Mouse (Mus musculus) kidney, adult 9 months (tissue): ENCODE measurements around the gene Sf3b2.

ENCODE experiments used
- DNase-seq: peaks from one replicate; pipeline ENCODE4 v3.0.0; 2022

The Sf3b2 gene

DNA sequence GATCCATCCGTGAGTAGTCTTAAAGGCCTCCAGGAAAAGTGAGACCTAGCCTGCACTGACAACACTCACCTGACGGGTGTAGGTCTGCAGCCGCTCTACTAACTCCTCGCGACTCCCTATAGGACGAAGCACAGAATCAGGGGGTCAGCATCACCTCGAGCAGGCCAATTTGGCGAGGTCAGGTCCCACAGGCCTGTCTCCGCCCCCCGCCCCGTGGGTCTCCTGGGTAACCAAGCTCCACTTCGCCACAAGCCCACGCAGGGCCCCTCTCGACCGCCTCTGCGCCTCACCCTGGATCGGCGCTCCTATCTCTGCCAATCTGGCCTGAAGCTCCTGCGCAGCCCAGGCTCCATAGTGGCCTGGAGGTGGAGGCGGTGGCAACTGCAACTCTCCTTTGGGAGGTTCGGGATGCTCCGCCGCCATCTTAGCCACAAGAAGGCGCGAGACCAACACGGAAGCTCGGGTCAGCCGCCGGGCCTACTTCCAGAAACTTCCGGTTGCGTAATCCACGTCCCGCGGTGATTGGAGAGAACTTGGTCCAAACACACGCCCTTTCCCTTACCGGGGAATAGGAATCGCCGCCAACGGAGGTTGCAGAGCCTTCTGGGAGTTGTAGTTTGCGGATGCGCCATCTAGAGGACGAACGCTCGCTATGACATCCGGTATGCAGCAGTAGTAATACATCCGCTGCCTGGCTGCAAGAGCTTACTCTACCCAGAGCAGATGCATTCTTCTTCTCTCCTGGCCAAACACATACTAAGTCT, at the start of gene Sf3b2:
Sf3b2 (minus strand) TSS at position 484 of the 764 bp plus-strand sequence.
- peak; percentile 99 for DNase-seq

DNA sequence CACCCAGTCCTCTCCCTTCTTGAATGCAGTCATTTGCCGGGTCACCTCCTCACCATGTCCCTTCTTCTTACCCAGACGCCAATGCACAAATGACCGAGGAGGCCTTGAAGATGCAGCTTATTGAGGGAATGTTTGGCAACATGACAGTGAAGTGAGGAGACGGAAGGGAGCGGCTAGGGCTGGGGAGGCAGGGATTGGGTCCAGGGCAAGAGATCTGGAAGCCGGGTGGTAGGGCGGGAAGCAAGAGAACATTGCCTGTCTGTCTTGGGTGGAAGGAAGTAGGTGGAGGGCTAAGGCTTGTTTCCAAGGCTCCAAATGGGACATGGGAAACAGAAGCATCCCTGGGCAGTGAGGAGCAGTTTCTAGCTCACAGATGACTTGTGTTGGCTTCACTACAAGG, 46.1 kb upstream of the Sf3b2 start:
- DNase-seq = no peak

DNA sequence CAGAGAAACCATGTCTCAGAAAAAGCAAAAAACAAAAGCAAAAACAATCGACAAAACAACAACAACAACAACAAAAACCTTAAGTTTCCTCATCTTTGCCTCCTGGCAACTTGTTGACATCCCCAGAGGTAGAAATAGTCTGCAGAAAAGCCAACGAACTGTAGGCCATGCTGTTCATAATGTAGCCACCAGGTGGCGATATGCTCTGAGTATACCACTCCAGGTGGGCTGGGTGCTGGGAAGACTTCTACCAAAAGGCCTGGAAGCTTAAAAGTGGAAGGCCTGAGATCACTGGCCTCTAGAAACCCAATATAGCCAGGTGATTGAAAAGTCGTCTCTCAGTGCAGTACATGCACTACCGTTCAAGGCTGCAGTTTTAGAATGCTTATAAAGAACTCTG, 42.7 kb upstream of the Sf3b2 start:
- DNase-seq = peak; percentile 83

DNA sequence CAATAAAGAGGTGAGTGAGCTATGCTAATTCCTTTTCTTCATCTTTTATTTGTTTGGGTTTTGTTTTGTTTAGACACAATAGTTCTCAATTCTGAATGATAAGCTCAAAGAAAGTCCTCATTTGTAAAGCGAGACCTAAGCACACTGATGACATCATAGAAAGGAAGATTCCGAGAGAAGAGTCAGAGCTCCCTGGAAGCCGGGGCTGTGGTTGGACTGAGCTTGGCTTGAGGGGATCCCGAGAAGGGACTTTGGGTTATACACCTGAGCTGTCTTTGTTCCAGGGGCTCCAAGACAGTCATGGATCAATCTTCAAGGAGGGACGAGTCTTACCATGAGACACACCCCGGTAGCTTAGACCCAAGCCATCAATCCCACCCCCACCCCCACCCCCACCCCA, 40.2 kb upstream of the Sf3b2 start, which contains the start of gene Catsper1:
Catsper1 (plus strand) TSS at position 301 of the 400 bp plus-strand sequence.
- DNase-seq = no peak

DNA sequence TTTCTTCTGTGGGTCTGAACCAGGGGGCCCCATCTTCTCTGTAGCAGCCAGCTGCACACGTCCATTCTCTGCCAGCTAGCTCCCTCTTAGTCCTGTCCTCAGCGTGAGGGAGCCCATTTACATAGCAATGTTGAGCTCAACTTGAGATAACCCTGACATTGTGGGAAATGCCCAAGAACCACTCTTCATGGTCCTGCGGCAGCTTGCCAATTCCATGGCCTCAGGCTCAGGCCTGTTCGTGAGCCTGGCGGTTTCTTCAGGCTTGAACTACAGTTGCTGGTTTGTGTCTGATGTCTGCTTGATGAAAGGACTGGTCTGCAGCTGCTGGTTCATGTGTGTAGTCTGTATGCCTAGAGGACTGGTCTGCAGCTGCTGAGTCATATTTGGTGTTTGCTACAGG, 39.5 kb upstream of the Sf3b2 start:
- no peak for DNase-seq

DNA sequence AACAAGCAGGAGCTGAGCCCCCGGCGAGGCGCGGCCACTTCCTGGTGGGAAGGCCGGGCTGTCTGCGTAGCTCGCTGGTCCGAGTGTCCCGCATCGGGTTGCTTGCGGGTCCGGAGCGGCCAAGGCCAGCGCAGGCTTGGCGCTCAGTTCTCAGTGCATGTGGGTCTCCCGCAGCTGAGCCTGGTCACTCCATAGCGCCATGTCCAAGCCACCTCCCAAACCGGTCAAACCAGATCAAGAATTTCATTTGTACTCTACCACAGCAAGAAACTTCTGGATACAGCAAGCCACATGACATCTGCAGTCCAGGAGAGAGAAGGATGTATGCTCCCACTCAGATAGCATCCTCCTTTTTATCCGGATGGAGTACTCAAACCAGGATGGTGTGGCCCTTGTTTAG, 32.7 kb upstream of the Sf3b2 start:
- DNase-seq = peak; percentile 39

DNA sequence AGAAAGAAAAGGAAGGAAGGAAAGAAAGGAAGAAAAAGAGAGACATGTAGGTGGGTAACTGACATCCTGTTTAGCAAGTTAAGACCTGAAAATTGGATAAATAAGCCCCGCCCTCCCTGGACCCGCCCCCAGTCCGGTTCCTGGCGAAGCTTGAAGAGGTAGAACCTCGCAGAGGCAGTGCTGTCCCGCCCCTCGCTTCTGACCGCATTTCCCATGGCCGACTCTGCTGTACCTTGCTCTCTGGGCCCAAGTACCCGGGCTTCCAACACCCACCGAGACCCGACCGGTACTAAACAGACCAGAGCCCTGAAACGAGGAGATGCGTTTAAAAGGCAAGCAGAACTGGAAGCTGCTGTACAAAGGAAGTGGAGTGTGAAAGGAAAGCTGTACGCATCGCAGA, 28.5 kb upstream of the Sf3b2 start:
- DNase-seq = peak; percentile 71

DNA sequence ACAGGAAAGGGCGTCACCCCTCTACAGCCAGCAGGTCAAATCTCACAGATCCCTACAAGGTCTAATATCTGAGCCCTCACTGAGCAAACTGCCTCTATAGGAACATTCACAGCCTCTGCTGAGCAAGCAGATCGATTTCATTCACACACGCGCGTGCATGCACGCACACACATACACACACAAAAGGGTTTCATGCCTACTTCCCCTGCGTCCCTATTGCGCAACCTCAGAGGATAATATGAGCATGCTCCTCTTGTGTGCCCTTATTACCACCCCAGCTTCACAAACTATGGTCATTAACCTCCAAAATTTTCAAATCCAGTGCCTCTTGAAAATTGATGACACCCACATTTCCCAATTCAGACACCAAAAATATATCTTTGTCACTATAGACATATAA, 17.9 kb upstream of the Sf3b2 start:
- no peak for DNase-seq

DNA sequence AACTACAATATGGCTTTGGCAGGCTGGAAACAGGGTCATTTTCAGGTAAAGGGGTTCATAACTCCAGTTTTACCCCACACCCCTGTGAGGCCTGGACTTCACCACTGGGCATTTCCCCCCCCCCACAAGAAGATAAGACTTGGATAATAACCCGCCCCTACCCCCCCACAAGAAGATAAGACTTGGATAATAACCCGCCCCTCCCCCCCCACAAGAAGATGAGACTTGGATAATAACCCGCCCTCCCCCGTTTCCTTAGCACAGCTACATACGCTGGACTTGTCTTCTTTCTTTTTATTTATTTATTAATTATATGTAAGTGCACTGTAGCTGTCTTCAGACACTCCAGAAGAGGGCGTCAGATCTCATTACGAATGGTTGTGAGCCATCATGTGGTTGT, 13.8 kb upstream of the Sf3b2 start:
- no peak for DNase-seq

DNA sequence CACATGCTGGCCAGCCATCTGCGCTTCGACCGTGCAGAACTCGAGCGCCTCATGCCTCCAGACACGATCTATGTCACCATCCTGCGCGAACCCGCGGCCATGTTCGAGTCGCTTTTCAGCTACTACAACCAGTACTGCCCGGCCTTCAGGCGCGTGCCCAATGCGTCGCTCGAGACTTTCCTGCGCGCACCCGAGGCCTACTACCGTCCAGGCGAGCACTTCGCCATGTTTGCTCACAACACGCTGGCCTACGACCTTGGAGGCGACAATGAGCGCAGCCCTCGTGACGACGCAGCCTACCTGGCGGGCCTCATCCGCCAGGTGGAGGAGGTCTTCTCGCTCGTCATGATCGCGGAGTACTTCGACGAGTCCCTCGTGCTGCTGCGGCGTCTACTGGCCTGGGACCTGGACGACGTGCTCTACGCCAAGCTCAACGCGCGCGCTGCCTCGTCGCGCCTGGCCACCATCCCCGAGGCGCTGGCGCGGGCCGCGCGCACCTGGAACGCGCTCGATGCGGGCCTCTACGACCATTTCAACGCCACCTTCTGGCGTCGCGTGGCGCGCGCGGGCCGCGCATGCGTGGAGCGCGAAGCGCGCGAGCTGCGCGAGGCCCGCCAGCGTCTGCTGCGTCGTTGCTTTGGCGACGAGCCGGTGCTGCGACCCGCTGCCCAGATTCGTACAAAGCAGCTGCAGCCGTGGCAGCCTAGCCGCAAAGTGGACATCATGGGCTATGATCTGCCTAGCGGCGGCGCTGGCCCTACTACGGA, 11.9 kb upstream of the Sf3b2 start:
- DNase-seq = no peak

DNA sequence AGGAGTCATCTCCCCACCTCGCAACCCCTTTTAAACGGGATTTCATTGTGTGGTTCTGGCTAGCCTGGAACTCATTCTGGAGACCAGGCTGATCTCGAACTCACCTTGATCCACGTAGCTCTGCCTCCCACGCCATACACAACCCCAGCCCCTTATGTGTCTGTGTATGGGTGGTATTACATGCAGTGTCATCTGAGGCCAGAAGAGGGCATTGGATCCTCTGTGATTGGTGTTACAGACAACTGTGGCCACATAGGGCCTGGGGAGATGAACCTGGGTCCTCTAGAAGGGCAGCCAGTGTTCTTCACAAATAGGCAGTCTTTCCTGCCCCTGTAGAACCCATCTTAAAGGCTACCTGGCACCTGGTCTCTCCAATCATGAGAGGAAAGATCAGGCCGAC, 11.0 kb upstream of the Sf3b2 start:
- no peak for DNase-seq

DNA sequence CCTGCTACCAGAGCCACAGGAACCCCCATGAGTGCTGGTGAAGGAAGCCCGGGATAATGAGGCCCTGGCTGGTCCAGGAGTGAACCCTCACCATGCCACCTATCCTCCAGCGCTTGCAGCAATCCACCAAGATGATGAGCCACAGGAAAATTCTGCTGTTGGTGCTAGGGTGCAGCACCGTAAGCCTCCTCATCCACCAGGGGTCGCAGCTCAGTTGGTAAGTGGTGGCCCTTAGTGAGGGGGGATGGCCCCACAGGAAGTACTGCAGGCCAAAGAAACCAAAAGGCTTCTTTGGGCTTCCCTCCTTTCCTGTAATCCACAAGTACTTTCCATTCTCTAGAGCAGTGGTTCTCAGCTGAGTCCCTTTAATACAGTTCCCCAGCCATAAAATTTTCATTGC, 7.2 kb upstream of the Sf3b2 start:
- peak; percentile 49 for DNase-seq

DNA sequence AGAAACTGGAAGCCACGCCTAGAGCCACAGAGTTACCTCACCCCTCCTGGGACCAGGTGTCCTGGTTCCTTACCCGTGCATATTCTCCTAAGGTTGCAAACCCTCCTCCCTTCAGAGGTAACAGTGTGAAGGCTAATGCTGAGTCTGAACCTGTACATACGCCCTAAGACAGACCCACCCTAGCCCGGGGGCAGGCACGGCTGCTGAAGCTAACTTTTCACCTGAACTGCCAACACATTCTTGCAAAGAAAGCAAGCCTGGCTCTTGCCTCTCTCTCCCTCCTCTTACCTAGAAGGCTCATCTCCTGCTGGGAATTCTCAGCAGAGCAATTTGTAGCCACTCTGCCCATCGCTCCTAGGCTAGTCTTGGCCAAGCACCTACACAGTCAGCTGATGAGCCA, 5.3 kb upstream of the Sf3b2 start:
- DNase-seq = no peak

DNA sequence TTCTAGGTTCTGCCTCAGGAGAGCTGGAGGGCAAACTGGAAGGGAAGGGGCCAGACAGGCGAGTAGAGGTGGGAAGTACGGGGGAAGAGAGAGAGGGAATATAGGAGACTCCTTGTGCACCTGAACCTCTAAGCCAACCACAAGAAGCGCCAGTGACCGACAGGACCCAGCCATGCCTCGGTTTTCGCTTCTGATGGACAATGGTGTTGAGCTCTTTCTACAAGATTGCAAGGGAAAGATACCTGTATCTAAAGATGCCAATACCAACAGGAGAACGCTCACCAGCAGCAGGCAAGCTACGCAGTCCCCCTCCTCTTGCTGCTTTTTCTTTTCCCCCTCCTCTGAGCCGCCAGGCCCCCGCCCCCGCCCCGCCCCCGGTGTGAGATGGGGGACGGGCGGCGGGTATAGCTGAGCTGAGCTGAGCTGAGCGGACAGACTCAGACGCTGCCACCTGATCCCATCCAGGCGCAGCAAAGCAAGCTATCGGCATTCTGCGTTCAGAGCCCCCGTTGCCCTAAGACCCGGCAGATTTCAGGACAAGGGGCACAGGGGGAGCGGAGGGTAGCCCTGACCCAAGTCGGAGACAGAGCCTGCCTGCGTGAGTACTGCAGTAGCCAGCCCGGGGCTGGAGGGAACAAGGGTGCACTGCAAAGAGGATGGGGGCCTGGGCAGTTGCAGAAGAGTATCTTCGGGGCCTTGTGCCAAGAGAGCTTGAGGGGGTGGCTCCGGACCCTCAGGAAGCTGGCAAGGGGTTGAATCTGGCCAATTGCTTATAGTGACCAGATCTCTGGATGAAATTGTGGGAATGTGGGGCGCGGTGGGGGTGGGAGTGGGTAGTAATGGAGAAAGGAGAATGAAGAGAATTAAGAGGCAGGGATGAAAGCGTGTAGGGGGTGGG, 2.9 kb upstream of the Sf3b2 start, which contains the start of gene Gal3st3:
Gal3st3 (plus strand) TSS at position 429 of the 898 bp plus-strand sequence.
- no peak for DNase-seq

DNA sequence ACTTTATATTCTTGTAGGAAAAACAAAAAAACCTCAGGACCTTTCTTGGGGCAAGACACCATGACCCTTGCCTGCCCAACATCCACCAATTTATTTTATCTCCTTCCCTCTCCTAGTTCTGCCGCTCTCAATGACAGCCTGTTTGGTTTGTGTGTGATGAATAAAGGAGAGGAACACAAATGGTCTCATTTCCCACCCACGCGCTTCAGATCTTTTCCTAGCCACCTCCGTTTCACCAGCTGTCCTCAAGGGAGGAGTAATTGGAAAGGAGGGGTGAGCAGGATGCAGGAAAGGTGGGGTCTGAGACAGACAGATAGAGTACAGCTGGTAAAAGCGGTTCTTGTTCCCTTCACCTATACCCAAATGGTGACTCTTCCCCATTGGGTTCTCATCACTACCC, 1.4 kb upstream of the Sf3b2 start:
- DNase-seq = no peak

DNA sequence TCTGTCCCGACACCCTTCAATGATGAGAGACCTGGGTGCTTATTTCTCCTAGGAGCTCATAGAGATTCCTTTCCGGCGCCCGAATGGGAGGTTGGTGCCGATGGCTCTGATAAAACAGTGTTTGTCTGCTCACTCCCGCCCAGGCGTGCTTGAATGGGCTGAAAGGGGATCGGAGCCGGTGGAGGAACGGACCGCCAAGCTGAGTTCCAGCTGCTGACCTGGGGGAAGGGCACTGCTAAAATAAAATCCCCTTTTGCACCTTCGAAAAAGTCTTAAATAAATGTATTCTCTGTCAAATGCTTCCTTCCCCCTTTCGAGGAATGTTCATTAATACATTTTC, 451 bp upstream of the Sf3b2 start:
- no peak for DNase-seq

DNA sequence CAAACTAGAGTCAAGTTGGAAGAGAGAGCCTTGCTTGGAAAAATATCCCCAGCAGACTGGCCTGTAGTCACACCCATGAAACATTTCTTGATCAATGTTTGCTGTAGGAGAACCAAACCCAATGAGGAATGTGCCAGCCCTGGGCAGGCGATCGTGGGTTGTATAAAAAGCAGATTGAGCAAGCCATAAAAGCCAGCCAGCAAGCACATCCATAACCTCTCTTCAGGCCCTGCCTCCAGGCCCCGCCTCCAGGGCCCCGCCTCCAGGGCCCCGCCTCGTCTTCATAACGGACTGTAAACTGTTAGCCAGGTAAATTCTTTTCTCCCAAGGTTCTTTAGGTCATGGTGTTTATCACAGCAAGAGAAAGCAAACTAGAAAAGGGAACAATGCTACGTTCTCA, 16.9 kb downstream of the Sf3b2 start:
- no peak for DNase-seq

DNA sequence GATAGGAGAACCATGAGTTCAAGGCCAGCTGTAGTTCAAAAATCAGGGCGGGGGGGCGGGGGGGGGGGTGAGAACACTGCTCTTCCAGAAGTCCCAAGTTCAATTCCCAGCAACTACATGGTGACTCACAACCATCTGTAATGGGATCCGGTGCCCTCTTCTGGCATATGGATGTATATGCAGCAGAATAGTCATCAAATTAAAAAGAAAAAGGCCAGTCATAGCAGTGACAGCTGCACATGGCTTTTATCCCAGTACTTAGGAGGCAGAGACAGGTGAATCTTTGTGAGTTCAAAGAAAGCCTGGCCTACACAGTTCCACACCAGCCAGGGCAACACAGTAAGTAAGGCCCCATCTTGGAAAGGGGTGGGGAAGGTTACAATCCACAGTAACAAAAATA, 18.1 kb downstream of the Sf3b2 start:
- no peak for DNase-seq

DNA sequence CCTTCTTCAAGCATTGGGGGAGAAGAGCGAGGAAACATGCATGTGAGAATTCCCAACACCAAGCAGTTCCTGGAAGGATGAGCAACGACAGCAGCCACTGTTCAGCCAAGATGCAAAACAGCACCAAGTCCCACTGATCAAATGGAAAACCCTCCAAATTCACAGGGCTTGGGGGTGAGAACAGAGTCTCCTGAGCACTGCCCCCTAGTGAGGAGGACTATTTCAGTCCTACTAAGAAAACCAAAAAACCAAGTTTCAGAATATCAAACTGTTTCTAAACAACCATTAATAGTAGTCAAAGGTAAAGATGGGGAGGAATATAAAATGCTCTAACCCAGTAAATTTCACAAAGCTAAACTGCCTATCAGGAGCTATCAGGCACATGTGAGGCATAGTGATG, 18.7 kb downstream of the Sf3b2 start:
- no peak for DNase-seq

DNA sequence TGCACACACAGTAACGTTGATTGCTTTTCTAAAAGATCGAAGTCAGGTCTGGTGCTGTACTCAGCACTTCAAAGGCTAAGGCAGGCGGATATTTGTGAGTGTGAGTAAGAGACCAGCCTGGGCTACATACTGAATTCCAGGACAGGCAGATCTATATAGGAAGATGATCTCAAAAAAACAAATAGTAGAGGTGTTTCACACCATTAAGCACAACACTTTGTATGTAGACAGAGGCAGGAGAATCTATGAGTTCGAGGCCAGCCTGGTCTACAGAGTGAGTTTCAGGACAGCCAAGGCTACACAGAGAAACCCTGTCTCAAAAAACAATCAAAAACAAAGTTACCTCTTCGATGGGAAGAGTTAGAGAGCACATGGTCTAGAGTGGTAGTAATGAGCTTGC, 19.5 kb downstream of the Sf3b2 start:
- no peak for DNase-seq

DNA sequence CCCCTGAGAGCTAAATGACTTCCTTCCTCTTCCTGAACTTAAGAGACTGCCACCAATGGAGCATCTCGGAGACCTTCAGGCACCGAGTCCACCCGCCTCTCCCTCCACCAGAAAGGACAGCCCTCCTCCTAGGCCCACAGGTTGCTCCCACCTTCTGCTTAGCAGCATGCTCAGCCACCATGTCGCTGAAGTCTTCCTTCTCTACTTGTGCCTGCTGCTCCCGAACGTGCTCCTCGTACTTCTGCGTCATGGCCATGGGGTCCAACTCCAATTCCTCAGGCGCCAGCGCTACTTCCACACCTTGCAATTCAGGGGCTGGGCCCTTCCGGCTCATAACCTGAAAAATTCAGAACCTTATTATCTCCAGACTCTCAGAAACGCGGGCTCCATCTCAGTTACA, 20.6 kb downstream of the Sf3b2 start:
- DNase-seq = no peak

DNA sequence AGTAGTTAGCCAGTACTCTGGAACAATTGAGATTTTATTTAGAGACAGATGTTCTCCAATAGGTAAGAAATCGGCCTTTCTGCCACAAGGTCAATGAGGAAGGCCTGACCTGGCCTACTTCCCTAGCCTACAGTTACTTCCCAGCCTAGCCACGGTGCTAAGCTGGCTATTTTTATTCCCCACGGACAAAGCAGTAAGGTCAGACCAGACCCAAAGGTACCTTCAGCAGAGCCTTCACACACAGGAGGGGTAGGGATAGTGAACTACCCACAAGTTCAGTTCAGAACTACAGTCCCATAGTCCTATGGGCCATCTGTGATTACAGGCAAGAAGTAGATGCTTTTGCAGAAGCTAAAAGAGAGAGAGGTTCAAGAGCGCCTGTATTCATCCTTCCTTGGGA, 21.3 kb downstream of the Sf3b2 start:
- peak; percentile 28 for DNase-seq
